In the genomic region with DNA sequence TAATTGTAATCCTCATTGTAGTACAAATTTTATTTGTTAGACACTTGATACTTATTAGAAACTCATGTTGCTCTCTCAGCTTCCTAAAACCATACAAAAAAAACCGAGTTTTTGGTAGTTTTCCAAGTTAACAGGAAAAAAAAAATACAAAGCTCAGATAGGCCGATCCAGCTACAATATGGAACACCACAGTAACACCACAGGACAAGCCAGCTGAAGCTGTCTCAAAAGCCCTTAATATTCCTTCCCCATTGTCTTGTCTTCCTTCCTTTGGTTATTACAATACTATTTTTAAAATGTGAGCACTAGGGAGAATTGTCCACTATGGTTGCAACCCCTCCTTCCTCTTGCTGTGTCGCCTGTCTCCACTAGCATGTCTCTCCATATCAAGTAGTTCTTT, we compare ENCODE assay signal across 36 mouse cellular contexts.
"Had no signal": no experiment of that assay in that cellular context is flagged by ENCODE, and none has a peak within 500 bp of the region (broad histone marks: within the 10 kb centered on the region; RNA-seq: fewer than 3 reads in every experiment).

No protein-coding gene starts in this region.

- ATAC-seq: hindbrain, embryonic 16.5 days; hindbrain, postnatal 0 days; inflammation-experienced regulatory T-cells, adult 6 months; intestine, embryonic 15.5 days; intestine, embryonic 16.5 days; intestine, postnatal 0 days had no signal

- DNase-seq: heart, adult 18-20 months; heart, adult 2 months; heart, postnatal 10 days; heart, postnatal 14 days; heart, postnatal 36 days; heart, postnatal 4 days; kidney, adult 11 months; kidney, adult 18-20 months; kidney, adult 2 months; kidney, adult 8-10 months; kidney, adult 9 months; kidney, postnatal 10 days; kidney, postnatal 14 days; kidney, postnatal 25 days; kidney, postnatal 36 days; kidney, postnatal 4 days; layer of hippocampus, adult 9-11 months had no signal

- H3K4me3 ChIP-seq: heart, adult 2 months; heart, embryonic 10.5 days; heart, embryonic 12.5 days; heart, embryonic 13.5 days; heart, embryonic 15.5 days; hindbrain, embryonic 10.5 days; hindbrain, embryonic 12.5 days; hindbrain, embryonic 13.5 days; hindbrain, embryonic 15.5 days; intestine, embryonic 15.5 days; kidney, embryonic 15.5 days; layer of hippocampus, adult 2 months had no signal

- H3K4me1 ChIP-seq: heart, embryonic 10.5 days; heart, embryonic 12.5 days; heart, embryonic 13.5 days; heart, embryonic 15.5 days; hindbrain, embryonic 10.5 days; hindbrain, embryonic 12.5 days; hindbrain, embryonic 13.5 days; hindbrain, embryonic 15.5 days; intestine, embryonic 15.5 days; kidney, embryonic 15.5 days had no signal

- H3K9ac ChIP-seq: heart, embryonic 12.5 days; heart, embryonic 13.5 days; heart, embryonic 15.5 days; hindbrain, embryonic 12.5 days; hindbrain, embryonic 13.5 days; hindbrain, embryonic 14.5 days; hindbrain, embryonic 15.5 days; intestine, embryonic 15.5 days; kidney, embryonic 15.5 days had no signal

- H3K36me3 ChIP-seq: heart, embryonic 10.5 days; heart, embryonic 12.5 days; heart, embryonic 13.5 days; heart, embryonic 15.5 days; hindbrain, embryonic 10.5 days; hindbrain, embryonic 12.5 days; hindbrain, embryonic 13.5 days; hindbrain, embryonic 15.5 days; intestine, embryonic 15.5 days; kidney, embryonic 15.5 days had no signal

- H3K4me2 ChIP-seq: heart, embryonic 11.5 days; heart, embryonic 12.5 days; heart, embryonic 13.5 days; heart, embryonic 15.5 days; hindbrain, embryonic 12.5 days; hindbrain, embryonic 13.5 days; hindbrain, embryonic 14.5 days; hindbrain, embryonic 15.5 days; intestine, embryonic 15.5 days; kidney, embryonic 15.5 days had no signal

- H3K9me3 ChIP-seq: heart, embryonic 10.5 days; heart, embryonic 12.5 days; heart, embryonic 13.5 days; heart, embryonic 15.5 days; hindbrain, embryonic 10.5 days; hindbrain, embryonic 12.5 days; hindbrain, embryonic 13.5 days; hindbrain, embryonic 15.5 days; intestine, embryonic 15.5 days; kidney, embryonic 15.5 days had no signal

- H3K27ac ChIP-seq: heart, adult 2 months; heart, embryonic 10.5 days; heart, embryonic 13.5 days; heart, embryonic 15.5 days; hindbrain, embryonic 10.5 days; hindbrain, embryonic 12.5 days; hindbrain, embryonic 13.5 days; hindbrain, embryonic 14.5 days; hindbrain, embryonic 15.5 days; hindbrain, postnatal 0 days; intestine, embryonic 15.5 days; kidney, embryonic 15.5 days; kidney, postnatal 0 days; layer of hippocampus, adult 2 months had no signal

- H3K27me3 ChIP-seq: heart, embryonic 12.5 days; heart, embryonic 13.5 days; heart, embryonic 15.5 days; hindbrain, embryonic 12.5 days; hindbrain, embryonic 13.5 days; hindbrain, embryonic 15.5 days; intestine, embryonic 15.5 days; kidney, embryonic 15.5 days had no signal
